Mouse (Mus musculus) heart, embryonic 11.5 days (tissue): ENCODE measurements around the gene Vamp5. TPM values are rescaled to one million over a fixed set of nuclear protein-coding genes. Genes with fewer than 3 reads are reported as not detected.

Source experiments
- ATAC-seq: fragments of 200-750 bp; cut with Nextera tagmentation; replicated peaks from 2 replicates; pipeline ENCODE4 v1.8.0; 2017; ENCODE audit warnings: moderate library complexity; ENCODE audit not compliant: insufficient number of reproducible peaks, low FRiP score, low TSS enrichment
- H3K27ac ChIP-seq: fragments of 300-500 bp; sonication (generic); 2 replicates; pipeline ENCODE4 v1.5.1; 2014; ENCODE audit warnings: mild to moderate bottlenecking, low read depth, low read length
- H3K27me3 ChIP-seq: fragments of 300-500 bp; sonication (generic); 2 replicates; pipeline ENCODE4 v1.6.1; 2014; ENCODE audit warnings: mild to moderate bottlenecking, low read length, mixed read lengths; ENCODE audit not compliant: control insufficient read depth, insufficient read depth
- H3K36me3 ChIP-seq: fragments of 300-500 bp; sonication (generic); 2 replicates; pipeline ENCODE4 v1.6.1; 2014; ENCODE audit warnings: mild to moderate bottlenecking, low read length, moderate library complexity, mixed read lengths; ENCODE audit not compliant: control insufficient read depth, insufficient read depth
- H3K4me1 ChIP-seq: fragments of 300-500 bp; sonication (generic); 2 replicates; pipeline ENCODE4 v1.6.1; 2014; ENCODE audit warnings: low read length; ENCODE audit not compliant: control insufficient read depth, insufficient read depth
- H3K4me2 ChIP-seq: fragments of 300-500 bp; sonication (generic); 2 replicates; pipeline ENCODE4 v1.6.1; 2014; ENCODE audit warnings: mild to moderate bottlenecking, moderate library complexity
- H3K4me3 ChIP-seq: fragments of 300-500 bp; sonication (generic); 2 replicates; pipeline ENCODE4 v1.5.1; 2014; ENCODE audit warnings: low read depth, low read length
- H3K9ac ChIP-seq: fragments of 300-500 bp; sonication (generic); 2 replicates; pipeline ENCODE4 v1.6.1; 2014; ENCODE audit warnings: mild to moderate bottlenecking, low read depth, low read length, moderate library complexity
- H3K9me3 ChIP-seq: fragments of 300-500 bp; sonication (generic); replicated peaks from 2 replicates; pipeline ENCODE4 v1.6.1; 2016; ENCODE audit warnings: low read length; ENCODE audit not compliant: control insufficient read depth
- WGBS: fragments of 180-500 bp; shearing (Covaris S2); extraction: QIAGEN DNeasy Blood & Tissue Kit; methylation state at CpG from one replicate; pipeline ENCODE4 v1.1.7; 2014; ENCODE audit not compliant: insufficient replicate concordance; 5-methylcytosine and 5-hydroxymethylcytosine counted together
- polyA plus RNA-seq: library from polyadenylated mRNA; unstranded; fragments of >200 nt; fragmentation: Nextera tagmentation; extraction: Ambion mirVana; gene quantifications from 2 replicates; pipeline ENCODE4 v1.2.1, GENCODE M21; 2014

The Vamp5 gene
- polyA plus RNA-seq, 1 experiment from 2014 or later = 55.3 TPM

GRCm38 (mm10) chr6:72347166-72347941 is 32.9 kb downstream of the Vamp5 start, which contains the start of gene 0610030E20Rik:
0610030E20Rik (plus strand) TSS chr6:72347317.
- no peaks in the 10 kb centered on the region for H3K9me3 ChIP-seq
- peaks cover 21% of the 10 kb centered on the region for H3K4me1 ChIP-seq
- peaks cover 7% of the 10 kb centered on the region for H3K36me3 ChIP-seq
- under 1% methylated on average over 72 of the region's 72 CpGs for WGBS
- H3K4me3 ChIP-seq = peak within 1 kb of the TSS; percentile 83
- peak within 1 kb of the TSS; percentile 88 for H3K27ac ChIP-seq
- H3K9ac ChIP-seq = peak within 1 kb of the TSS; percentile 91
- peak within 1 kb of the TSS; percentile 79 for H3K4me2 ChIP-seq
- peak; percentile 70 for ATAC-seq
- no peaks in the 10 kb centered on the region for H3K27me3 ChIP-seq

DNA sequence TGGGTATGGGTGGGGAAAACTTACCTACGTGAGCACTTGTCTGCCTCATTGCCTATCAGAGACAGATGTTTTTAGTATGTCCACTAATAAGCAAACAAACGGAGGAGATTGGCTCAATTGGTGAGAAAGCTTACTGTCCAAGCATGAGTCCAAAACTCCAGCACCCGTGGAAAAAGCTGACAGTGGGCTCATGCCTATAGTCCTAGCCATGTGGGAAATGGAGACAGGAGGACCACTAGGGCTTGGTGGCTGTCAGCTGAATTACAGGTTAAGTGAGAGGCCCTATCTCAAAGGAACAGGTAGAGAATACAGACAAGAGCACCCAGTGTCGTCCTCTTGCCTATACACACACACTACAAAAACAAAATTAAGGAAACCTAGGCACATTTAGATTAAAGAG is 34.0 kb downstream of the Vamp5 start:
- Histone ChIP-seq H3K4me3 (no peak overlapping the region), H3K4me2 (no peak overlapping the region), H3K4me1 (peaks cover 19% of the 10 kb centered on the region), H3K36me3 (peaks cover 7% of the 10 kb centered on the region), H3K27ac (no peak overlapping the region), H3K27me3 (no peaks in the 10 kb centered on the region), H3K9ac (no peak overlapping the region), H3K9me3 (no peaks in the 10 kb centered on the region)
- WGBS = 80% methylated on average over 4 of the region's 4 CpGs
- no peak for ATAC-seq

DNA sequence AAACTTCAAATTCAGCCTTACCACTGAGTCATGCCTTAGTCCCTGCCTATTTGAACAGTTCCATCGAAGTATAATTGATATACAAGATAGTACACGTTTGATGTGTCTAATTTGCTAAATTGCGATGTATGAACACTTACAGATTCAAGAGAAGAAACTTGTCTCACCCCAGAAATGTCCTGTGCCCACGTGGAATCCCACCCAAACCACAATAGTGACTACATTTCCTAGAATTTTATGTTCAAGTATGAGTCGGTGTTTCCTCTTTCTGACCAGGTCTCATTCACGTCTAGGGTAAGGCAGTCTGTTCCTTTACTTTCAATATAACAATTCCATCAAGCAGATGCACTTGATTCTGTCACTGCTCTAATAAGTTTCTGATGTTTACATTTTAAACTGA is 34.6 kb downstream of the Vamp5 start:
- ATAC-seq = no peak
- Histone ChIP-seq H3K27me3 (no peaks in the 10 kb centered on the region), H3K4me1 (peaks cover 19% of the 10 kb centered on the region), H3K9me3 (no peaks in the 10 kb centered on the region), H3K27ac (no peak overlapping the region), H3K4me2 (peak overlapping the region; percentile 70), H3K4me3 (peak overlapping the region; percentile 76; the same call in 1 of the 2 replicates), H3K9ac (peak overlapping the region; percentile 88), H3K36me3 (peaks cover 7% of the 10 kb centered on the region)
- 38% methylated on average over 6 of the region's 6 CpGs for WGBS

DNA sequence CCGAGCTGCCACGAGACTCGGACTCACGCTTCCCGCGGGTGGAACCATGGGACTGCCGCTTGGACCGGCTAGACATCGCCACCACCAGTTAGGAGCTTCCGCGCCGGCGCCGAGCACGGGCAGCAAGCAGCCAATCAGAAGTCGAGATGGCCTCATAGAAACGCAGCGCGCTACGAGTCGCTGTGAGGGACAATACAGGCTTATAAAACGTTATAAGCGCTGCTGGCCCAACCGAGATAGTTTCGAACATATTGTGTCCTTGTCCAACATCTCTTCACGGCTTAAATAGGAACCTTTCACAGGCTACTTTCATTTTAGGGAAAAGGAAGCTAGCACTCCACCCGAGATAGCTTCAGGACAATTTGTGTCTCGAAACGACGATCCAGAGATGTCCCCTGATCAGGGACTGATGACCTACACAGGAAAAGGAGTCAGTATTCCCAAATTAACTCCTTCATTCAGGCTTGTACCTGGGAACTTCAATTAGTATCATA is 35.1 kb downstream of the Vamp5 start, which contains the start of gene Usp39:
Gene Usp39, minus strand, starts transcription at position 111 of the 494 bp plus-strand sequence.
- Histone ChIP-seq H3K36me3 (peaks cover 7% of the 10 kb centered on the region), H3K27me3 (no peaks in the 10 kb centered on the region), H3K27ac (peak within 1 kb of the TSS; percentile 31), H3K9ac (peak within 1 kb of the TSS; percentile 88), H3K9me3 (no peaks in the 10 kb centered on the region), H3K4me2 (peak within 1 kb of the TSS; percentile 70), H3K4me1 (peaks cover 19% of the 10 kb centered on the region), H3K4me3 (peak within 1 kb of the TSS; percentile 76)
- under 1% methylated on average over 30 of the region's 30 CpGs for WGBS
- ATAC-seq = peak; percentile 64

GRCm38 (mm10) chr6:72344396-72345073 is 35.7 kb downstream of the Vamp5 start:
- ATAC-seq = peak; percentile 9; the same call in 1 of the 2 replicates

GRCm38 (mm10) chr6:72340481-72340880 is 39.8 kb downstream of the Vamp5 start:
- H3K4me1 ChIP-seq = peaks cover 9% of the 10 kb centered on the region; the same call in 1 of the 2 replicates
- no peak overlapping the region for H3K4me3 ChIP-seq
- no peak overlapping the region for H3K27ac ChIP-seq
- WGBS = 64% methylated on average over 2 of the region's 2 CpGs
- no peaks in the 10 kb centered on the region for H3K9me3 ChIP-seq
- H3K36me3 ChIP-seq = peaks cover 25% of the 10 kb centered on the region
- no peaks in the 10 kb centered on the region for H3K27me3 ChIP-seq
- no peak overlapping the region for H3K4me2 ChIP-seq
- H3K9ac ChIP-seq = no peak overlapping the region
- no peak for ATAC-seq

More at GRCm38 (mm10) chr6:72344396-72345073, 35.7 kb downstream of the Vamp5 start:
- WGBS = under 1% methylated on average over 42 of the region's 42 CpGs
- Histone ChIP-seq H3K36me3 (peaks cover 4% of the 10 kb centered on the region), H3K9me3 (no peaks in the 10 kb centered on the region), H3K27ac (peak overlapping the region; percentile 31), H3K9ac (peak overlapping the region; percentile 88), H3K4me2 (peak overlapping the region; percentile 70), H3K4me1 (peaks cover 19% of the 10 kb centered on the region), H3K4me3 (peak overlapping the region; percentile 76), H3K27me3 (no peaks in the 10 kb centered on the region)

GRCm38 (mm10) chr6:72333111-72333510 is 47.2 kb downstream of the Vamp5 start:
- Histone ChIP-seq H3K27me3 (no peaks in the 10 kb centered on the region), H3K4me3 (no peak overlapping the region), H3K36me3 (peaks cover 40% of the 10 kb centered on the region), H3K4me1 (peaks cover 3% of the 10 kb centered on the region; the same call in 1 of the 2 replicates), H3K4me2 (no peak overlapping the region), H3K27ac (no peak overlapping the region), H3K9ac (no peak overlapping the region), H3K9me3 (no peaks in the 10 kb centered on the region)
- ATAC-seq = no peak
- 51% methylated on average over 5 of the region's 5 CpGs for WGBS

- Histone ChIP-seq H3K4me2 (no peak overlapping the region), H3K9ac (no peak overlapping the region), H3K27me3 (no peaks in the 10 kb centered on the region), H3K9me3 (no peaks in the 10 kb centered on the region), H3K27ac (no peak overlapping the region), H3K4me1 (peaks cover 3% of the 10 kb centered on the region; the same call in 1 of the 2 replicates), H3K36me3 (peaks cover 33% of the 10 kb centered on the region), H3K4me3 (no peak overlapping the region)
- WGBS = 90% methylated on average over 4 of the region's 4 CpGs
- ATAC-seq = no peak
These were observed 50.1 kb downstream of the Vamp5 start for GRCm38 (mm10) chr6:72330133-72330532.
